Mouse (Mus musculus) neural tube, embryonic 13.5 days (tissue): ENCODE data around the gene Ccdc39. TPM values are rescaled to one million over a fixed set of nuclear protein-coding genes. Genes with fewer than 3 reads are reported as not detected.

ENCODE experiments used
- polyA plus RNA-seq: library from polyadenylated mRNA; unstranded; fragments of >200 nt; fragmentation: Nextera tagmentation; extraction: Ambion mirVana; gene quantifications from 2 replicates; pipeline ENCODE4 v1.2.1, GENCODE M21; 2015

The Ccdc39 gene
- polyA plus RNA-seq, 1 experiment from 2014 or later = 7.7 TPM

Other genes starting within 250 kb of the Ccdc39 start
- 64.9 and 70.7 TPM in 2 replicates for gene Ttc14, start 44.5 kb downstream of the Ccdc39 start, polyA plus RNA-seq
- 44.2 and 51.9 TPM in 2 replicates for gene Fxr1, start 175.6 kb upstream of the Ccdc39 start, polyA plus RNA-seq
- gene Dnajc19, start 237.0 kb upstream of the Ccdc39 start, polyA plus RNA-seq = 114 and 130 TPM in 2 replicates